Mouse (Mus musculus) kidney, adult 18-20 months (tissue): Measurements from ENCODE around the gene Mdga1.

Source experiments
- DNase-seq: peaks from one replicate; pipeline ENCODE4 v3.0.0; 2021

Mdga1 gene

DNA sequence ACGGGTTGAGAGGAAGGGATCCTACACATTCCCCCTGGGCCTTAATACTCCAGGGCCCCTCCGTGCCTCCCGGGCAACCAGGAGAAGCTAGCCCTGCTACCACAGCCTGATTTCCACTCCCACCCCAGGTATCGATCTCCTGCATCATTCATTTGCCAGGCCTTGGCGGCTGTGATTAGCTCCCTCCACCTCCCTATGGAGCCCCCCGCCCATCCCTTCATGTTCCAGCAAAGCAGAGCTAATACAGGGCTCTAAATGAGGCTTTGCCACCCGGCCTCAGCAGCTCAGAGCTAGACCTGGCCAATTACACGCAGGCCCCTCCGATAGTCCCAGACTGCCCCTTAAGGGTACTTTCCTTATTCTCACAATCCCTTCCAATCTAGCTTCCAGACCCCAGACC is 86.5 kb downstream of the Mdga1 start:
- DNase-seq = no peak

- DNase-seq = peak; percentile 63
Measured at GRCm38 (mm10) chr17:29882885-29883284, 87.0 kb downstream of the Mdga1 start.

GRCm38 (mm10) chr17:29880251-29880650 is 89.6 kb downstream of the Mdga1 start:
- no peak for DNase-seq

DNA sequence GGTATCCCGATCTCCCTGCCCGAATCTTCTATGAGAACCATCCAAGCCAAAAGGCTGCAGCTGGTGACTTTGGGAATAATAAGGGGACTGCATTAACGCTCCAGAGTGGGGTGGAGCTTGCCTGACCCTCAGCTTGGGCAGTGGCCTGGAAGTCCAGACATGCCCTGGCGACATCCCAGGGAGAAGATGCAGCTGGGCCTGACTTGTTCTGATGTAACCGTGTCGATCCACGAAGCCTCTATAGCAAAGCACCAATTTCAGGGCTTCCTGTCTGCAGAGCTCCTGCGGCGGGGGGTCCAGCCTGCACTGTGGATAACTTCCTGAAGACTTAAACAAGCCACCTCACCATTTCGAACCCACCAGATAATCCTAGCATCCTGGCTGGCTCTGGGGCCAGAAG is 90.9 kb downstream of the Mdga1 start:
- no peak for DNase-seq

GRCm38 (mm10) chr17:29874082-29874679 is 95.7 kb downstream of the Mdga1 start:
- DNase-seq = no peak

DNA sequence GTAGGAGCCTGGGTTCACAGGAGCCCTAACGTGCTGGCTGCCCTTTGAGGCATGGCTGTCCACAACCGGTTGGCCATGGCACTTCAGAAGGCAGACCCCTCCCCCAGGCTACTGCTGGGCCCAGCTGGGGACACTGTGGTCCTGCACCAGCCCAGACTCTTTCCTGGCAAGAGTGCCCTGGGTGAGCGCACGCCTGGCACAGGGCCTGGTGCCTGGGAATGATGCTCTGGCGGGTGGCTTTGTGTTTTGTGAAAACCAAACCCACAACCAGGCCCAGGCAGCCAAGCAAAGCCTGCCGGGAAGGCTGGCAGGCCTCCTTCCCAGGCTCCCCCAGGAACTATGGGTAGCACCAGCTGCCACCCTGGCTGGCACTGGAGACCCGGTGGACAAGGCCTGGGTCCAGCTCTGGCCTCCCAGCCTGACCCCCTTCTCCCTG is 96.3 kb downstream of the Mdga1 start:
- no peak for DNase-seq

- no peak for DNase-seq
Measured at GRCm38 (mm10) chr17:29870316-29870715, 99.6 kb downstream of the Mdga1 start.

DNA sequence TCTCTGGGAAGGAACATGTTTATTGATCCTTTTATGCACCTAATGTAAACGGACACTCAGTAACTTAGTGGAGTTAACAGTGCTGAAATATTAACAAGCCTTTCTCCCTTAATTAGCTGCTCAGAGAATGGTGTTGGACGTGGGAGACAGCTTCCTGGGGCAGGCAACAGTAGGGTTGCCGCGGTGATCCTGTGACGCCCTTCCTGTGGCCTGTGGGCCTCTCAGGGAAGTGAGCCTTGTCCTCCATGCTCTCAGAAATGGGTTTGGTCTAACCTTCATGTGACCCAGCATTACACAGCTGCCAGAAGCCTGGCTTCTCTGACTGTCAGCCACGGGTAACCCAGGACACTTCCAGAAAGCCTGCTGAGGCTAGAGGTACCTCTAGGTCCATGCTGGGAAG is 104.0 kb downstream of the Mdga1 start:
- no peak for DNase-seq

GRCm38 (mm10) chr17:29864440-29864839 is 105.4 kb downstream of the Mdga1 start:
- DNase-seq = no peak

DNA sequence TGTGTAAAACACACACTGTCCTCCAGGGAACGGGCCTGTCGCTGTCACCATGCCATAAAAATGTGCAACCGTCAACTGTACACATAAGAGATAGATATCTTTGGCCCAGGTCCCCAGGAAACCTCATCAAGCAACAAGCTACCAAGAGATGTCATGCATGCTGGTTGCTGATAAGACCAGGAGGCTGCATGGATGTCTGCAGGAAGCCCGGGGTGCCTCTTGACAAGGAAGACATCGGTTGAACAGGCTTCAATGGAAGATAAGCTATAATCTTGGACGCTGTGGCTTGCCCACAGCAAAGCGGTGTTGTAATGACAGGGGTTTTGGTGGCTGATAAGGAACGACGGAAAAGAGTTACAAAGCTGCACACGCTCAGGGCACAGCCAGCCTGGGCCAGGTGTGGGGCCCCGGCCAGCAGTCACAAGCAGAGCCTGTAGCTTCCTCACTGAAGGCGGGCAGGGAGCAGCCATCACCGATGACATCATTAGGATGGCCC is 110.1 kb downstream of the Mdga1 start:
- DNase-seq = no peak

- no peak for DNase-seq
Measured at GRCm38 (mm10) chr17:29858764-29859163, 111.1 kb downstream of the Mdga1 start.

- no peak for DNase-seq
Measured at GRCm38 (mm10) chr17:29855702-29856580, 113.9 kb downstream of the Mdga1 start.

GRCm38 (mm10) chr17:29854835-29855234 is 115.1 kb downstream of the Mdga1 start:
- no peak for DNase-seq

DNA sequence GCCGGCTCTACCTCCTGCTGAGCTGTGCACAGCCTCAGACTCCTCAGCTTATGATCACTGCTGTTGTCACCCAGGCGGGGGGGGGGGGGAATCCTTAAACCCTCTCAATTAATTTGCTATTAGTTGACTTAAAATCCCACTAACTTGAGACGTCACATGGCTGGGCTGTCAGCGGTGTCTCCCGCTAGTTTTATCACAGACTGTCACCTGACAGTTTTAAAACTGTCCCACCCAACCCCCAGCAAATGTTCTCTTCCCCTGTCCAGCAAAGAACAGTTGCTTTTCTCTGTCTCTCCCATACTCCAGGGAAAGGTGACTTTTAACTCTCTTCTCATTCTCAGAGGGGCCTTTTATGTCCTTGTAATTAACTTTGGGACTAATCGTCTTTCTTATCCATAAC is 115.5 kb downstream of the Mdga1 start:
- no peak for DNase-seq

- no peak for DNase-seq
Measured at GRCm38 (mm10) chr17:29852846-29853486, 116.9 kb downstream of the Mdga1 start.

GRCm38 (mm10) chr17:29849436-29849797 is 120.5 kb downstream of the Mdga1 start:
- DNase-seq = no peak

DNA sequence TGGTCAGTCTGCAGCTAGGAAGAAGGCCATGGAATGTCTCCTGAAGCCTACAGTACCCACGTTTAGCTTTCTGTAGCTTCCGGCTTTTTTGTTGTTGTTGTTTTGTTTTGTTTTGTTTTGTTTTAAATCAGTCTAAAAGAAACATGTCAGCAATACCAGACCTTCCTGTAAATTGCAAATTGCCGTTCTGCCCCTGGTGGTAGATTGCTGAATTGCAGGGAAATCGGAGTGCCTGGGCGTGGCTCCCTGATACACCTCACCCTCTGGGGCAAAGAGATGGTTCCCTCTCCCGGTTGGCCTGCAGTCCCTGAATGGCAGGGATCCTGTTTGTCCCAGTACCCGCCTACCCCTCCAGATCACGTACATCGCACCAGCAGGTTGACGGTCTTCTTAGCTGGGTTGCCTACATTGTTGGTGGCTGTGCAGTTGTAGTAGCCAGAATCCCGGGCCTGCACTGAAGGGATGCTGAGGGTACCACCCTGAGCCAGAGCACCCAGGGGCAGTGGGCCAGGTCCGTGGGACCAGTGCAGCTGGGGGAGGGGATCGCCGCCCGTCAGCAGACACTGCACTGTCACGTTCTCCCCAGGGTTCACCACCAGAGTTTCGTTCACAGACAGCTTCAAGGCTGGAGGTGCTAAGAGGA is 121.0 kb downstream of the Mdga1 start:
- peak; percentile 77 for DNase-seq

DNA sequence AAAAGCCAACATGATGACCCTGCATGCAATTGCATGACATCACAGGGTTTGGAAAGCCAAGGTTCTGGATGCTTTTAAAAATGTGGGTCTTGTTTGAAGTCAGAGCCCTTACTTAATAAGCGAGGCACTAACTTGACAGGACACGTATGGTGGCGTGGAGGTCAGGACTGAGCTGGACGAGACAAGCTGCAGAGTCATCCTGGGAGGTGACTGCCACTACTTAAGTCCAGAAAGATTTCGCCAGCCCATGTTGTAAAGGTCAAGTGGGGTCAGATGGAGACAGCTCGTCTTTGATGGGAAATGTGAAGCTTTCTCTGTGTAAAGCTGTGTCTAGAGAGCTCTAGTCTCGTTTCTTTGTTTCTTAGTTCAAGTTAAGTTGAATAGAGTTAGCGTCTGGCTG is 122.6 kb downstream of the Mdga1 start:
- DNase-seq = no peak

- DNase-seq = no peak
Measured at GRCm38 (mm10) chr17:29846284-29846683, 123.6 kb downstream of the Mdga1 start.

GRCm38 (mm10) chr17:29844949-29845348 is 124.9 kb downstream of the Mdga1 start:
- DNase-seq = no peak

GRCm38 (mm10) chr17:29843419-29844162 is 126.3 kb downstream of the Mdga1 start:
- DNase-seq = no peak
